Mouse (Mus musculus): Measurements from ENCODE around the gene Crhr2.

Crhr2 gene

GRCm38 (mm10) chr6:55117325-55118109 lies 15.3 kb downstream of the Crhr2 start:
- no peak for DNase-seq

GRCm38 (mm10) chr6:55108358-55108757 lies 24.5 kb downstream of the Crhr2 start:
- no peak for DNase-seq

GRCm38 (mm10) chr6:55098603-55099002 lies 34.2 kb downstream of the Crhr2 start:
- no peak for DNase-seq

GRCm38 (mm10) chr6:55098030-55098429 lies 34.8 kb downstream of the Crhr2 start:
- no peak for DNase-seq

- no peak for DNase-seq
Measured at GRCm38 (mm10) chr6:55093431-55094146, 39.2 kb downstream of the Crhr2 start.

- no peak for DNase-seq
Measured at GRCm38 (mm10) chr6:55091396-55091795, 41.4 kb downstream of the Crhr2 start.

GRCm38 (mm10) chr6:55090639-55091038 lies 42.2 kb downstream of the Crhr2 start:
- no peak for DNase-seq

- no peak for DNase-seq
Measured at GRCm38 (mm10) chr6:55087355-55087754, 45.5 kb downstream of the Crhr2 start.

GRCm38 (mm10) chr6:55082261-55083051 lies 50.4 kb downstream of the Crhr2 start:
- DNase-seq = no peak

GRCm38 (mm10) chr6:55081379-55081778 lies 51.4 kb downstream of the Crhr2 start:
- no peak for DNase-seq

GRCm38 (mm10) chr6:55076561-55077255 lies 56.1 kb downstream of the Crhr2 start:
- no peak for DNase-seq

- no peak for DNase-seq
Measured at GRCm38 (mm10) chr6:55065903-55066302, 66.9 kb downstream of the Crhr2 start.

GRCm38 (mm10) chr6:55064477-55064827 lies 68.4 kb downstream of the Crhr2 start:
- DNase-seq = no peak

- no peak for DNase-seq
Measured at GRCm38 (mm10) chr6:55063793-55064476, 68.9 kb downstream of the Crhr2 start.

GRCm38 (mm10) chr6:55062200-55062599 lies 70.6 kb downstream of the Crhr2 start:
- no peak for DNase-seq

- DNase-seq = no peak
Measured at GRCm38 (mm10) chr6:55061328-55061727, 71.5 kb downstream of the Crhr2 start.

GRCm38 (mm10) chr6:55060241-55060825 lies 72.5 kb downstream of the Crhr2 start:
- DNase-seq = no peak

- no peak for DNase-seq
Measured at GRCm38 (mm10) chr6:55057427-55057826, 75.4 kb downstream of the Crhr2 start.

- no peak for DNase-seq
Measured at GRCm38 (mm10) chr6:55054491-55054890, 78.3 kb downstream of the Crhr2 start.

- no peak for DNase-seq
Measured at GRCm38 (mm10) chr6:55049186-55049585, 83.6 kb downstream of the Crhr2 start.

GRCm38 (mm10) chr6:55045326-55045725 lies 87.5 kb downstream of the Crhr2 start:
- DNase-seq = no peak

GRCm38 (mm10) chr6:55044542-55044941 lies 88.3 kb downstream of the Crhr2 start:
- DNase-seq = no peak

Data from thymus, adult 18-20 months (tissue).